Mouse (Mus musculus) heart, postnatal 0 days (tissue): ENCODE measurements at regions not wholly inside any gene's neighbourhood (a gene's known extent, or its start where the extent isn't known, plus 50 kb on each side); places are given as distances from the start of the nearest gene placed in this dataset.

Experiments
- ATAC-seq: fragments of 200-750 bp; cut with Nextera tagmentation; 2 replicates; pipeline ENCODE4 v1.8.0; 2017; ENCODE audit warnings: low read depth, moderate number of reproducible peaks, moderate library complexity; ENCODE audit not compliant: insufficient read depth
- DNase-seq: peaks from one replicate; pipeline ENCODE4 v3.0.0-alpha.2; 2016; ENCODE audit warnings: low spot score
- H3K27ac ChIP-seq: fragments of 300-500 bp; sonication (generic); 2 replicates; pipeline ENCODE4 v1.5.1; 2014; ENCODE audit warnings: low read depth, mild to moderate bottlenecking
- H3K27me3 ChIP-seq: fragments of 300-500 bp; sonication (generic); 2 replicates; pipeline ENCODE4 v1.6.1; 2014; ENCODE audit warnings: low read length, mixed read lengths; ENCODE audit not compliant: control insufficient read depth, insufficient read depth
- H3K36me3 ChIP-seq: fragments of 300-500 bp; sonication (generic); replicated peaks from 2 replicates; pipeline ENCODE4 v1.6.1; 2014; ENCODE audit warnings: low read length, mixed read lengths; ENCODE audit not compliant: control insufficient read depth, insufficient read depth
- H3K4me1 ChIP-seq: fragments of 300-500 bp; sonication (generic); 2 replicates; pipeline ENCODE4 v1.6.1; 2014; ENCODE audit warnings: antibody characterized with exemption; ENCODE audit not compliant: control insufficient read depth, insufficient read depth
- H3K4me2 ChIP-seq: fragments of 300-500 bp; sonication (generic); 2 replicates; pipeline ENCODE4 v1.6.1; 2014; ENCODE audit warnings: low read depth, mild to moderate bottlenecking, low read length, moderate library complexity
- H3K4me3 ChIP-seq: fragments of 300-500 bp; sonication (generic); 2 replicates; pipeline ENCODE4 v1.5.1; 2014; ENCODE audit warnings: low read depth, low read length
- H3K9ac ChIP-seq: fragments of 300-500 bp; sonication (generic); replicated peaks from 2 replicates; pipeline ENCODE4 v1.6.1; 2014; ENCODE audit warnings: low read depth, low read length, mixed read lengths
- H3K9me3 ChIP-seq: fragments of 300-500 bp; sonication (generic); replicated peaks from 2 replicates; pipeline ENCODE4 v1.6.1; 2016; ENCODE audit warnings: low read length; ENCODE audit not compliant: control insufficient read depth
- CTCF ChIP-seq: IDR thresholded peaks from 2 replicates; pipeline ENCODE4 v1.5.1; 2016; ENCODE audit warnings: antibody characterized with exemption, control low read depth, low read depth
- EP300 ChIP-seq: IDR thresholded peaks from 2 replicates; pipeline ENCODE4 v1.6.1; 2016; ENCODE audit warnings: antibody characterized with exemption, low read depth
- WGBS: fragments of 180-500 bp; shearing (Covaris S2); extraction: QIAGEN DNeasy Blood & Tissue Kit; methylation state at CpG from one replicate; pipeline ENCODE4 v1.1.7; 2014; 5-methylcytosine and 5-hydroxymethylcytosine counted together

DNA sequence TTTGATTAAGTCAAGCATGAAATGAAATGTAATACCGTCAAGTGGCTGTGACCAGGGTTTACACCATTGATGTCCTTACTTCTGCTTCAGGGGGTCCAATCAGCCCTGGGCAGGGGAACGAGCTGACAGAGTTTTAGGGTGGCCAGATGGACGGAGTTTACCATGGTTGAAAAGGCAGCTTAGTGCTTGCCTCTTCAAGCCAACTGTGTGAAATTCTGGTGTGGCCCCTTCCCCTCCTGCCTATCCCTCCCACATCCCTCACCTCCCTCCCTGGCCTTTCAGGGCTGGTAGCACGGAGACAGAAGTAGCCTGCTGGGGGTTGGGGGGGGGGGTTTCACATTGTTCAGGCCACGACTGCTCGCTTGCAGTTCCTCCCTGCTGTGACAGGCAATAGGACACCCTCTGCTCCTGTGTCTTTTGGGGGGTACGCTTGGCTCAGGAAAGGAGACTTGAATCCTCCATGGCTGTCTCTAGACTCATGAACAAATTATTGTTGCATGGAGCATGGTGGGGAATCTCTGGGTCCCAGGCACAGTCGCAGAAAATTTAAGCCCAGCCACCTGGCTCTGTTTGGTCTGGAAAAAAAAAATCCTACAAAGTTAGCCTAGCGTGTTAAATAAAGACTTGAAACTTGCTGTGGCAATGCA lies 262.4 kb upstream of the Irx3 start:
- Histone ChIP-seq H3K27me3 (peaks cover 6% of the 10 kb centered on the region; the same call in 1 of the 2 replicates), H3K9me3 (no peaks in the 10 kb centered on the region), H3K4me2 (no peak overlapping the region), H3K4me1 (no peaks in the 10 kb centered on the region), H3K36me3 (no peaks in the 10 kb centered on the region), H3K9ac (no peak overlapping the region), H3K27ac (no peak overlapping the region), H3K4me3 (no peak overlapping the region)
- 49% methylated on average over 9 of the region's 9 CpGs for WGBS
- DNase-seq (no peak), ATAC-seq (no peak)
- TF ChIP-seq EP300 (no peak), CTCF (no peak)

DNA sequence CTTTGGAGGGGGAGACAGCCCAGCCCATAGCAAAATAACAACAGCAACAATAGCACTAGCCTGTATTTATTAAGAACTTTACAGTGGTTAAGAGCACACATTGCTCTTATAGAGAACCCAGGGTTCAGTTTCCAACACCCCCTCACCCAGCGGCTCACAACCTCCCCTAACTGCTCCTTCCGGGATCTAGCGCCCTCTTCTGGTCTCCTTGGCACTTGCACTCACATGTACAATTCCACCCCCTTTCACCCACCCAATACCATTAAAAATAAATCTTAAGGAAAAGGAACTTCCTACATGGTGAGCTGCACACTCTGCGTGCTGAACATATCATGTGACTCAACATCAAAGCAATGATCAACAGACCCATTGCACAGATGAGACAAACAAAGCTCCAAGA lies 261.5 kb upstream of the Irx3 start:
- Histone ChIP-seq H3K27ac (no peak overlapping the region), H3K9me3 (no peaks in the 10 kb centered on the region), H3K4me2 (no peak overlapping the region), H3K4me1 (no peaks in the 10 kb centered on the region), H3K4me3 (no peak overlapping the region), H3K27me3 (peaks cover 6% of the 10 kb centered on the region; the same call in 1 of the 2 replicates), H3K9ac (no peak overlapping the region), H3K36me3 (no peaks in the 10 kb centered on the region)
- WGBS, result 71% methylated on average over 4 of the region's 4 CpGs
- no peak for TF ChIP-seq EP300
- no peak for TF ChIP-seq CTCF
- DNase-seq, result no peak
- ATAC-seq, result no peak

DNA sequence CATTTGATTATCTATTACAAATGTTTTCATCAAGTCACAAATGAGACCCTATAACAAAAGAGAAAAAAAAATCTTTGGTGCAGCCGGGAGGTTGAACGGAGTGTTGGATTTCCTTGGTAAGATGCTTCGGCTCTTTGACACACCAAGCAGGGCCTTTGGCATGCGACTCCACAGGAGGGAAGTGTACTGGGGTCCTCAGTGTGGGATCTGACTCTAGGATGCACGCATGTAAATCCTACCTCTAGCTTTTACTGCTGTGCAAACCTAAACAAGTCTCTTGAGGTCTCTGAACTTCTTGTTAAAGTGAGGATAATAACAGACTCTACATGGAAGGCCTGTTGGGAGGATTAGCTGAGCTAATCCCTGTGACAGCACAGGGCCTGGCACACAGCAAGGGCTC lies 257.6 kb upstream of the Irx3 start:
- no peak for DNase-seq
- H3K4me2 ChIP-seq, result no peak overlapping the region
- H3K4me1 ChIP-seq, result no peaks in the 10 kb centered on the region
- TF ChIP-seq CTCF (no peak), EP300 (no peak)
- no peak overlapping the region for H3K27ac ChIP-seq
- H3K36me3 ChIP-seq, result no peaks in the 10 kb centered on the region
- no peak for ATAC-seq
- no peak overlapping the region for H3K4me3 ChIP-seq
- H3K9ac ChIP-seq, result no peak overlapping the region
- H3K27me3 ChIP-seq, result peaks cover 6% of the 10 kb centered on the region; the same call in 1 of the 2 replicates
- H3K9me3 ChIP-seq, result no peaks in the 10 kb centered on the region
- 84% methylated on average over 5 of the region's 5 CpGs for WGBS

DNA sequence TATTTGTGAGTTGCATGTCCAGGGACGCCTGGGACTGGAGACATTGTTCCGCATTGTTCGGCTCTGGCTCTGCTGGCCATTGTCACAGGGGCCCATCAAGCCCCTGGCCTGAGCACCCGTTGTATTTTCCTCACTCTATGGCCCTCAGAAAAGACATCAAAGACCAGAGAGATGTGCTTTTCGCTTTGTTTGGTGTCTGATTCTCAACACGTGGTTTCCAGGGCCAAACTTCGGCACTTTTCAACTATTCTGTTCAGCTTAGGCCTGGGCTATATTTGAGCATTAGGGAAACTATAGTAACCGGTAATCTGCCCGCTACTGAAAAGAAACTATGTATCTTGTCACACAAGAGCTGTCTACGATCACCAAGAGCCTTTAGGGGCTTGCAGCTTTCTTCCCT lies 257.1 kb upstream of the Irx3 start:
- no peak for TF ChIP-seq CTCF
- no peak for TF ChIP-seq EP300
- Histone ChIP-seq H3K4me3 (no peak overlapping the region), H3K9ac (no peak overlapping the region), H3K27me3 (peaks cover 5% of the 10 kb centered on the region; the same call in 1 of the 2 replicates), H3K4me1 (no peaks in the 10 kb centered on the region), H3K27ac (no peak overlapping the region), H3K9me3 (0 out of 2 replicates have a peak, but pooled peaks cover 1% of the 10 kb centered on the region), H3K36me3 (no peaks in the 10 kb centered on the region), H3K4me2 (no peak overlapping the region)
- DNase-seq, result no peak
- WGBS, result 81% methylated on average over 10 of the region's 10 CpGs
- no peak for ATAC-seq

DNA sequence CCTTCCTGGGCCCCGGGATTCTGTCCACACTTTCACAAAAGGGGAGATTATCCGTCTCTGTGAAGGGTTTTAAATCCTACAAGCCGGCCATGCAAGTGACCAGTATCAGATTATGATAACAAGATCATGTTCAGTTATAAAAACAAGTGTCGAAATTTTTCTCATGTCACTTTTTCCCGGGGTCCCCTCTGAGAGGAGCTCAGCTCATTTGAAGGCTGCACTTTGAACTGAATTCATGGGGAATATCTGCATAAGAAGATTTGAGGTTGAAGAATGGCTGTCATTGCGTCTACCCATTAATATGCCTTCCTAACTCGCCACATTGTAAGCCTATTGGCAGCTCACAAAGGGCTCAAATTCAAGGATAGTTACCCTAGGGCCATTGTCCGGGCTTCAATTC lies 256.0 kb upstream of the Irx3 start:
- H3K4me1 ChIP-seq, result no peaks in the 10 kb centered on the region
- ATAC-seq (no peak), DNase-seq (no peak)
- 0 out of 2 replicates have a peak, but pooled peaks cover 4% of the 10 kb centered on the region for H3K9me3 ChIP-seq
- TF ChIP-seq EP300 (no peak), CTCF (no peak)
- no peaks in the 10 kb centered on the region for H3K36me3 ChIP-seq
- H3K9ac ChIP-seq, result no peak overlapping the region
- no peak overlapping the region for H3K4me2 ChIP-seq
- 66% methylated on average over 8 of the region's 8 CpGs for WGBS
- H3K27me3 ChIP-seq, result no peaks in the 10 kb centered on the region
- no peak overlapping the region for H3K27ac ChIP-seq
- no peak overlapping the region for H3K4me3 ChIP-seq

DNA sequence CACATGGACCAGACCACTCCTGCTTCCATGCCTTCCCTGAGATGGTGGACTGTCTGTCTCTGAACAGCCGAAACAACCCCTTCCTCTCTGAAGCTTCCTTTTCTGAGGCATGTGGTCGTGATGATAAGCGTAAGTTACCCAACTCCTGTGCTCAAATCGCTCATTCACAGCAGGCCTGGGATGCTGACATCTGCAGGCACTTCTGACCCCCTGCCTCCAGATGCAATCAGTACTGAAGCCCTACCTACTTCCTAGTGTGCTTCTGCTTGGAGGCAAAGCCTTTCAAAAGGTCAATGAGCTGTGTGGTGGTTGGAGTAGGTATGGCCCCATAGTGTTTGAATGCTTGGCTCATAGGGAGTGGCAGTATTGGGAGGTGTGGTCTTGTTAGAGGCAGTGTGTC lies 253.7 kb upstream of the Irx3 start:
- ATAC-seq, result no peak
- Histone ChIP-seq H3K9me3 (0 out of 2 replicates have a peak, but pooled peaks cover 4% of the 10 kb centered on the region), H3K4me3 (no peak overlapping the region), H3K36me3 (no peaks in the 10 kb centered on the region), H3K9ac (no peak overlapping the region), H3K4me2 (no peak overlapping the region), H3K27me3 (no peaks in the 10 kb centered on the region), H3K27ac (no peak overlapping the region), H3K4me1 (no peaks in the 10 kb centered on the region)
- WGBS, result 67% methylated on average over 4 of the region's 4 CpGs
- DNase-seq, result no peak
- TF ChIP-seq CTCF, result no peak
- TF ChIP-seq EP300, result no peak
